Mouse (Mus musculus): ENCODE measurements at regions not wholly inside any gene's neighbourhood (a gene's known extent, or its start where the extent isn't known, plus 50 kb on each side); places are given as distances from the start of the nearest gene placed in this dataset.

DNA sequence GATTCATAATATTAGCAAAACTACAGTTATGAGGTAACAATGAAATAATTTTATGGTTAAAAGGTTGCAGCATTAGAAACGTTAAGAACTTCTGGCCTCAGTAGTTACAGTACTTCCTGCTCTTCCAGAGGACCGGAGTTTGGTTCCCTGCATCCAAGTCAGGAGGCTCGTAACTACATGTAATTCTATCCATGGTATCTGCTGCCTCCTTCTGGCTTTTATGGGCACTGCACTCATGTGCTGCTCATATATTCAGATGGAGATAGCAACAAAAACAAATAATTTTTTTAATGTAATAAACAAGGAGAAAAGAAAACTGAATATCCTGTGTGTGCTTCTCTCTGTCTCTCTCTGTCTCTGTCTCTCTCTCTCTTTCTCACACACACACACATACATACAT is 133.5 kb upstream of the Gli3 start:
- no peaks in the 10 kb centered on the region for H3K36me3 ChIP-seq (ENCODE audit: control insufficient read depth in 1 of 2, insufficient read depth in 2 of 2, low read length in 2 of 2)

DNA sequence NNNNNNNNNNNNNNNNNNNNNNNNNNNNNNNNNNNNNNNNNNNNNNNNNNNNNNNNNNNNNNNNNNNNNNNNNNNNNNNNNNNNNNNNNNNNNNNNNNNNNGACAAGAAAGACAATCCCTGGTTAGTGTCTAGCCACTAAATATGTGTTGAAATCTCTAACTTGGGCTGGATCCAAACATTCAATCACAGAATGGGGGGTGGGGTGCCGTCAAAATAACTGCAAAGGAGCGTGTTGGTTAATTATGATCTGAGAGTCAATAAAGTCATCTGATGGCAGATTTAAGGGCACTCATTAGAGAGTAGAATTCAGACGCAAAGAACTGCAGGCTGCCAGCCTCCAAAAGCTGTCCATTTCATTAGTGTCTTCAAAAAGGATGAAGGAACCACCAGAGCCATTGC is 119.6 kb upstream of the Gli3 start:
- Histone ChIP-seq H3K9ac (ENCODE audit: control insufficient read depth, low read depth, low read length, poor library complexity, severe bottlenecking) (no peak overlapping the region), H3K4me1 (ENCODE audit: control insufficient read depth in 1 of 2, insufficient read depth in 2 of 2, low read length in 2 of 2) (no peaks in the 10 kb centered on the region), H3K9me3 (replicated peaks; ENCODE audit: insufficient read depth, low read length) (no peaks in the 10 kb centered on the region), H3K27ac (ENCODE audit: control insufficient read depth, low read depth, low read length) (no peak overlapping the region), H3K27me3 (ENCODE audit: control insufficient read depth in 1 of 2, insufficient read depth in 2 of 2, low read length in 2 of 2) (no peaks in the 10 kb centered on the region), H3K79me2 (ENCODE audit: control insufficient read depth, insufficient read depth, low read length, poor library complexity) (no peaks in the 10 kb centered on the region), H3K4me3 (ENCODE audit: control insufficient read depth in 1 of 2, insufficient read depth in 1 of 2, low read depth in 2 of 2, low read length in 2 of 2) (no peak overlapping the region), H3K36me3 (ENCODE audit: control insufficient read depth in 1 of 2, insufficient read depth in 2 of 2, low read length in 2 of 2) (no peaks in the 10 kb centered on the region)
- no peak for TF ChIP-seq JUND (IDR thresholded peaks at IDR 0.05; ENCODE audit: low read depth, low read length)
- no peak for TF ChIP-seq ZMIZ1 (IDR thresholded peaks at IDR 0.05; ENCODE audit: low read depth, low read length)
- no peak for TF ChIP-seq POLR2AphosphoS5 (IDR thresholded peaks at IDR 0.05; ENCODE audit: borderline replicate concordance, low read depth, low read length)
- TF ChIP-seq TCF12 (IDR thresholded peaks at IDR 0.05; ENCODE audit: low read depth, low read length), result no peak
- TF ChIP-seq CHD2 (IDR thresholded peaks at IDR 0.05; ENCODE audit: low read length), result no peak
- TF ChIP-seq TBP (IDR thresholded peaks at IDR 0.05; ENCODE audit: low read depth, low read length), result no peak
- TF ChIP-seq ZC3H11A (IDR thresholded peaks at IDR 0.05; ENCODE audit: low read depth, low read length), result no peak
- no peak for TF ChIP-seq MAFK (IDR thresholded peaks at IDR 0.05; ENCODE audit: borderline replicate concordance, low read depth, low read length)
- no peak for TF ChIP-seq ZKSCAN1 (IDR thresholded peaks at IDR 0.05; ENCODE audit: low read depth, low read length)
- no peak for TF ChIP-seq RCOR1 (IDR thresholded peaks at IDR 0.05; ENCODE audit: low read depth, low read length)
- no peak for TF ChIP-seq SIN3A (IDR thresholded peaks at IDR 0.05; ENCODE audit: low read length)
- no peak for TF ChIP-seq CTCF (IDR thresholded peaks at IDR 0.05 in 2 of 3, conservative IDR thresholded peaks at IDR 0.05 in 1 of 3; ENCODE audit: control insufficient read depth in 1 of 3, insufficient read depth in 1 of 3, low read depth in 2 of 3, low read length in 3 of 3, poor library complexity in 1 of 3, severe bottlenecking in 1 of 3)
- no peak for TF ChIP-seq BHLHE40 (IDR thresholded peaks at IDR 0.05; ENCODE audit: borderline replicate concordance, low read depth, low read length)
- TF ChIP-seq KAT2A (conservative IDR thresholded peaks at IDR 0.05; ENCODE audit: low read depth, low read length), result no peak
- TF ChIP-seq RAD21 (IDR thresholded peaks at IDR 0.05; ENCODE audit: low read depth, low read length), result no peak
- TF ChIP-seq CHD1 (IDR thresholded peaks at IDR 0.05; ENCODE audit: low read depth, low read length), result no peak
- TF ChIP-seq POLR2AphosphoS2 (IDR thresholded peaks at IDR 0.05; ENCODE audit: low read length), result no peak
- no peak for TF ChIP-seq GABPA (IDR thresholded peaks at IDR 0.05; ENCODE audit: low read depth, low read length)
- DNase-seq (ENCODE audit: low read depth, low spot score), result no peak

More for the DNA sequence above, 133.5 kb upstream of the Gli3 start:
- no peaks in the 10 kb centered on the region for H3K9me3 ChIP-seq (replicated peaks; ENCODE audit: insufficient read depth, low read length)
- H3K27me3 ChIP-seq (ENCODE audit: control insufficient read depth in 1 of 2, insufficient read depth in 2 of 2, low read length in 2 of 2), result no peaks in the 10 kb centered on the region
- H3K27ac ChIP-seq (ENCODE audit: control insufficient read depth, low read depth, low read length), result no peak overlapping the region
- TF ChIP-seq JUND (IDR thresholded peaks at IDR 0.05; ENCODE audit: low read depth, low read length), result no peak
- peak; percentile 38 for TF ChIP-seq SMC3 (IDR thresholded peaks at IDR 0.05; ENCODE audit: low read depth, low read length)
- TF ChIP-seq CTCF (IDR thresholded peaks at IDR 0.05 in 2 of 3, conservative IDR thresholded peaks at IDR 0.05 in 1 of 3; ENCODE audit: control insufficient read depth in 1 of 3, insufficient read depth in 1 of 3, low read depth in 2 of 3, low read length in 3 of 3, poor library complexity in 1 of 3, severe bottlenecking in 1 of 3), result peak in 2 of 3 experiments; percentile 19 to 34; a peak in 2 of 6 replicates
- TF ChIP-seq RAD21 (IDR thresholded peaks at IDR 0.05; ENCODE audit: low read depth, low read length), result peak; percentile 41
- no peaks in the 10 kb centered on the region for H3K79me2 ChIP-seq (ENCODE audit: control insufficient read depth, insufficient read depth, low read length, poor library complexity)
- H3K4me1 ChIP-seq (ENCODE audit: control insufficient read depth in 1 of 2, insufficient read depth in 2 of 2, low read length in 2 of 2), result no peaks in the 10 kb centered on the region
- H3K4me3 ChIP-seq (ENCODE audit: control insufficient read depth in 1 of 2, insufficient read depth in 1 of 2, low read depth in 2 of 2, low read length in 2 of 2), result no peak overlapping the region
- H3K9ac ChIP-seq (ENCODE audit: control insufficient read depth, low read depth, low read length, poor library complexity, severe bottlenecking), result no peak overlapping the region
- DNase-seq (ENCODE audit: low read depth, low spot score), result peak; percentile 16

All from MEL (cell line).